Mouse (Mus musculus): ENCODE results near the gene Tmem243.

- no peak for TF ChIP-seq CTCF (IDR thresholded peaks at IDR 0.05; ENCODE audit: low read depth)
- TF ChIP-seq EP300 (IDR thresholded peaks at IDR 0.05; ENCODE audit: low read depth) = no peak
Measured at GRCm38 (mm10) chr5:9186467-9186866, 86.0 kb downstream of the Tmem243 start.

All from liver, embryonic 14.5 days (tissue).